Mouse (Mus musculus): ENCODE measurements around the gene Ube2h. TPM values are rescaled to one million over a fixed set of nuclear protein-coding genes. Genes with fewer than 3 reads are reported as not detected.
"Not testable (repeated sequence)": the region's sequence is repeated elsewhere in the genome, so short reads cannot be mapped to it uniquely, and the experiment has no call there.

Ube2h gene
- polyA plus RNA-seq, 1 experiment from 2014 or later = 60.5 TPM

DNA sequence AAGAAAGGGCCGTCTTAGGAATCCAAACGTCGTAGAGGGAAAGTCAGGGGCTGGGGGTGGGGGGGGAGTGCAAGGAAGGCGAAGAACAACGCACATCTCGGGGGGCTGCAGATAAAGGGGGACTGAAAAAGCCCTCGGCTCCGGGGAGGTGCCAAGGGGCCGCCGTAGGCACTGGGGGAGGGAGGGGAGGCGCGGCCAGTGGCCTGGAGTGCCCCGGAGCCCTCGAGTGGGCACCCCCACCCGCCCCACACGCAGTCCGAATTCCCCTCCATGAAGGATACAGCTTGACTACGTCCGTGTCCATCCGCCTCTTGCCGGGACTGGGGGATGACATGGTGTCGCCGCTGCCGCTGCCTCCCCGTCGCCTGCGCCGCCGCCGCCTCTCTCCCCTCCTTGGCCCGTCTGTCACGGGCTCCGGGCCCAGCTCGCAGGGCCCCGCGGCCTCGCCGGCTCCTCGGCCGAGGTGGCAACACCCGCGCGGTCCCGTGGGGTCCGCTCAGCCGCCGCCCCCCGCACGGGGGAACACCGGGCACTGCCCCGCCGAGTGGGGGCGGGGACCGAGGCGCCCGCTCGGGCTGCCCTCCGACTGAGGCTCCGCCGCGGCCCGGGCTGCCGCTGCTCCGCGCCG is 454 bp downstream of the Ube2h start:
- peak overlapping the region; percentile 87 for H3K4me2 ChIP-seq (replicated peaks; ENCODE audit: low read depth, low read length)
- H3K4me3 ChIP-seq (ENCODE audit: low read depth, low read length) = peak overlapping the region; percentile 71
- not testable (repeated sequence) for H3K27me3 ChIP-seq (ENCODE audit: control insufficient read depth, insufficient read depth, low read length); H3K9me3 ChIP-seq (ENCODE audit: control insufficient read depth, low read depth, low read length); H3K36me3 ChIP-seq (ENCODE audit: control insufficient read depth, insufficient read depth, low read length)
- H3K27ac ChIP-seq (ENCODE audit: low read length) = peak overlapping the region; percentile 87
- peak overlapping the region; percentile 73 for H3K9ac ChIP-seq (replicated peaks; ENCODE audit: low read depth, low read length)
- peak; percentile 0; the same call in 1 of the 2 replicates for ATAC-seq (ENCODE audit: insufficient number of reproducible peaks, insufficient read depth, low FRiP score, low read depth)
- H3K4me1 ChIP-seq (ENCODE audit: control insufficient read depth, insufficient read depth, low read length) = peaks cover 39% of the 10 kb centered on the region
- under 1% methylated on average over 33 of the region's 66 CpGs for WGBS

GRCm38 (mm10) chr6:30302781-30303631 is 1.3 kb downstream of the Ube2h start:
- H3K36me3 ChIP-seq (ENCODE audit: control insufficient read depth, insufficient read depth, low read length) = peaks cover 3% of the 10 kb centered on the region; the same call in 1 of the 2 replicates
- ATAC-seq (ENCODE audit: insufficient number of reproducible peaks, insufficient read depth, low FRiP score, low read depth) = no peak
- peak overlapping the region; percentile 87 for H3K4me2 ChIP-seq (replicated peaks; ENCODE audit: low read depth, low read length)
- H3K4me1 ChIP-seq (ENCODE audit: control insufficient read depth, insufficient read depth, low read length) = peaks cover 34% of the 10 kb centered on the region
- H3K9me3 ChIP-seq (ENCODE audit: control insufficient read depth, low read depth, low read length) = no peaks in the 10 kb centered on the region
- WGBS = 2% methylated on average over 11 of the region's 11 CpGs
- H3K27me3 ChIP-seq (ENCODE audit: control insufficient read depth, insufficient read depth, low read length) = no peaks in the 10 kb centered on the region
- peak overlapping the region; percentile 71 for H3K4me3 ChIP-seq (ENCODE audit: low read depth, low read length)
- peak overlapping the region; percentile 87 for H3K27ac ChIP-seq (ENCODE audit: low read length)
- peak overlapping the region; percentile 73 for H3K9ac ChIP-seq (replicated peaks; ENCODE audit: low read depth, low read length)

- H3K27ac ChIP-seq (ENCODE audit: low read length) = no peak overlapping the region; the same call in 1 of the 2 replicates
- H3K27me3 ChIP-seq (ENCODE audit: control insufficient read depth, insufficient read depth, low read length) = no peaks in the 10 kb centered on the region
- peaks cover 28% of the 10 kb centered on the region for H3K4me1 ChIP-seq (ENCODE audit: control insufficient read depth, insufficient read depth, low read length)
- peak overlapping the region; percentile 87 for H3K4me2 ChIP-seq (replicated peaks; ENCODE audit: low read depth, low read length)
- H3K4me3 ChIP-seq (ENCODE audit: low read depth, low read length) = peak overlapping the region; percentile 71
- ATAC-seq (ENCODE audit: insufficient number of reproducible peaks, insufficient read depth, low FRiP score, low read depth) = no peak
- no peaks in the 10 kb centered on the region for H3K9me3 ChIP-seq (ENCODE audit: control insufficient read depth, low read depth, low read length)
- H3K36me3 ChIP-seq (ENCODE audit: control insufficient read depth, insufficient read depth, low read length) = peaks cover 8% of the 10 kb centered on the region; the same call in 1 of the 2 replicates
- 8% methylated on average over 4 of the region's 4 CpGs for WGBS
- peak overlapping the region; percentile 73 for H3K9ac ChIP-seq (replicated peaks; ENCODE audit: low read depth, low read length)
These were observed 2.2 kb downstream of the Ube2h start for GRCm38 (mm10) chr6:30302156-30302555.

- 9% methylated on average over 7 of the region's 7 CpGs for WGBS
- H3K36me3 ChIP-seq (ENCODE audit: control insufficient read depth, insufficient read depth, low read length) = peaks cover 8% of the 10 kb centered on the region; the same call in 1 of the 2 replicates
- H3K27me3 ChIP-seq (ENCODE audit: control insufficient read depth, insufficient read depth, low read length) = no peaks in the 10 kb centered on the region
- peak overlapping the region; percentile 71 for H3K4me3 ChIP-seq (ENCODE audit: low read depth, low read length)
- H3K4me2 ChIP-seq (replicated peaks; ENCODE audit: low read depth, low read length) = peak overlapping the region; percentile 87
- no peak for ATAC-seq (ENCODE audit: insufficient number of reproducible peaks, insufficient read depth, low FRiP score, low read depth)
- H3K4me1 ChIP-seq (ENCODE audit: control insufficient read depth, insufficient read depth, low read length) = peaks cover 28% of the 10 kb centered on the region
- no peaks in the 10 kb centered on the region for H3K9me3 ChIP-seq (ENCODE audit: control insufficient read depth, low read depth, low read length)
- H3K9ac ChIP-seq (replicated peaks; ENCODE audit: low read depth, low read length) = no peak overlapping the region
- H3K27ac ChIP-seq (ENCODE audit: low read length) = peak overlapping the region; percentile 87
These were observed 3.4 kb downstream of the Ube2h start for GRCm38 (mm10) chr6:30300901-30301300.

DNA sequence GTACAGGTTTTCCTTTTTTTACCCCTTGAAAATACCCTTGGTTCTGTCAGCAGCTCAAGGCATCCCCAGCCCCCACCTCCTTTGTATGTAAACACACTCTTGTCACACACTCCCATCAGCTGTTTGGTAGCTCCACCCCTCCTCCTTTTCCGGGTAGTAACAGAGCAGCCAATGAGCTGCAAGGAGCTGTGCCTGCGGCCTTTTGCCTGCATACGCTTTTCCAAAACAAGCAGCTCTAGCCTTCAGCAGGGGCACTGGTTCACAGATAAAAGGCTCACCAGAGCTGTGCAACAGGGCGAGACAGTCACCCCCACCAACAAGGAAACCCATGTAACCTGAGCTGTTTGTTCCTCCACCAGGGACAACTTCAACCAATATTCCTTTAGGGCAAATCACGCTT is 4.0 kb downstream of the Ube2h start:
- H3K4me1 ChIP-seq (ENCODE audit: control insufficient read depth, insufficient read depth, low read length) = peaks cover 28% of the 10 kb centered on the region
- peak; percentile 86 for ATAC-seq (ENCODE audit: insufficient number of reproducible peaks, insufficient read depth, low FRiP score, low read depth)
- WGBS = 3% methylated on average over 5 of the region's 5 CpGs
- H3K36me3 ChIP-seq (ENCODE audit: control insufficient read depth, insufficient read depth, low read length) = peaks cover 12% of the 10 kb centered on the region; the same call in 1 of the 2 replicates
- H3K27me3 ChIP-seq (ENCODE audit: control insufficient read depth, insufficient read depth, low read length) = no peaks in the 10 kb centered on the region
- peak overlapping the region; percentile 87 for H3K4me2 ChIP-seq (replicated peaks; ENCODE audit: low read depth, low read length)
- no peaks in the 10 kb centered on the region for H3K9me3 ChIP-seq (ENCODE audit: control insufficient read depth, low read depth, low read length)
- H3K4me3 ChIP-seq (ENCODE audit: low read depth, low read length) = peak overlapping the region; percentile 71
- no peak overlapping the region for H3K9ac ChIP-seq (replicated peaks; ENCODE audit: low read depth, low read length)
- H3K27ac ChIP-seq (ENCODE audit: low read length) = peak overlapping the region; percentile 87

GRCm38 (mm10) chr6:30299683-30300082 is 4.7 kb downstream of the Ube2h start:
- peaks cover 28% of the 10 kb centered on the region for H3K4me1 ChIP-seq (ENCODE audit: control insufficient read depth, insufficient read depth, low read length)
- 77% methylated on average over 5 of the region's 5 CpGs for WGBS
- no peaks in the 10 kb centered on the region for H3K9me3 ChIP-seq (ENCODE audit: control insufficient read depth, low read depth, low read length)
- H3K9ac ChIP-seq (replicated peaks; ENCODE audit: low read depth, low read length) = no peak overlapping the region
- peaks cover 12% of the 10 kb centered on the region; the same call in 1 of the 2 replicates for H3K36me3 ChIP-seq (ENCODE audit: control insufficient read depth, insufficient read depth, low read length)
- no peaks in the 10 kb centered on the region for H3K27me3 ChIP-seq (ENCODE audit: control insufficient read depth, insufficient read depth, low read length)
- no peak overlapping the region; the same call in 1 of the 2 replicates for H3K27ac ChIP-seq (ENCODE audit: low read length)
- H3K4me3 ChIP-seq (ENCODE audit: low read depth, low read length) = no peak overlapping the region
- no peak for ATAC-seq (ENCODE audit: insufficient number of reproducible peaks, insufficient read depth, low FRiP score, low read depth)
- H3K4me2 ChIP-seq (replicated peaks; ENCODE audit: low read depth, low read length) = no peak overlapping the region

DNA sequence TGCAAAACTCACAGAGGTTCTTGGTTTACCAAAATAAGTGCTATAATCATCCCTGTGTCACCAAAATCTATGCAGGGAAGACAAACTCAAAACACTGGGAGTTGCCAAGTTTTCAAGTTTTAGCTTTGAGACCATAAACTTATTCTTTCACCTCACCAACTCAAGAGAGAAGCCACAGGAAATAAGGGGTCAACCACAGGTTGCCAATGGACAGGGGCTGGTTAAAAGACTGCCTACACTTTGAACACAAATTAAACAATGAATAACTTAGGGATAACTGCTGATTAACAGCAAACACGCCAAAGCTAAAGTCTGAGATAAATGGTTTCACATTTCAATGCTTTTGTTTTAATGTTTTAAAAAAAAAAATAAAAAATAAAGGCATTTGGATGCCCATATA is 5.2 kb downstream of the Ube2h start:
- Histone ChIP-seq H3K9ac (replicated peaks; ENCODE audit: low read depth, low read length) (no peak overlapping the region), H3K27ac (ENCODE audit: low read length) (no peak overlapping the region), H3K9me3 (ENCODE audit: control insufficient read depth, low read depth, low read length) (no peaks in the 10 kb centered on the region), H3K4me3 (ENCODE audit: low read depth, low read length) (no peak overlapping the region), H3K27me3 (ENCODE audit: control insufficient read depth, insufficient read depth, low read length) (no peaks in the 10 kb centered on the region), H3K36me3 (ENCODE audit: control insufficient read depth, insufficient read depth, low read length) (peaks cover 12% of the 10 kb centered on the region; the same call in 1 of the 2 replicates), H3K4me2 (replicated peaks; ENCODE audit: low read depth, low read length) (no peak overlapping the region), H3K4me1 (ENCODE audit: control insufficient read depth, insufficient read depth, low read length) (peaks cover 28% of the 10 kb centered on the region)
- WGBS = 51% methylated on average over 1 of the region's 1 CpGs
- ATAC-seq (ENCODE audit: insufficient number of reproducible peaks, insufficient read depth, low FRiP score, low read depth) = no peak

DNA sequence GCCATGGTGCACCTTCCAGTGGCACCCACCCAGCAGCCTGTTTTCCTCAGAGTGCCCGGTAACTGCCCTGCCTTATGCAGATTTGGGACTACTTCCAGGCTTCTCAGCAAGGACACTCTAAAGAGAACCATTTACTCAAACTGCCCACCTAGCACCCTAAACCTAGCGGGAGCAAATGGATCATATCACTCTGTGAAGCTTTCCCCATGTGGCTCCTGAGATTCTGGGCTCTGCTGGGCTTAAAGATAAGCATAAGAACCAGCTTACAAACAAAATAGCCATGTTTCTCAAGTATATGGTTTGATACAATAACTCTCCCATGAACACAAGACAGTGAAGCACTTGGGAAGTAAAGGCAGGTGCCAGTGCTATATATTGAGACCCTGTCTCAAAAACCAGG is 11.8 kb downstream of the Ube2h start:
- Histone ChIP-seq H3K36me3 (ENCODE audit: control insufficient read depth, insufficient read depth, low read length) (peaks cover 18% of the 10 kb centered on the region), H3K4me3 (ENCODE audit: low read depth, low read length) (no peak overlapping the region), H3K9me3 (ENCODE audit: control insufficient read depth, low read depth, low read length) (no peaks in the 10 kb centered on the region), H3K4me1 (ENCODE audit: control insufficient read depth, insufficient read depth, low read length) (no peaks in the 10 kb centered on the region), H3K9ac (replicated peaks; ENCODE audit: low read depth, low read length) (no peak overlapping the region), H3K27me3 (ENCODE audit: control insufficient read depth, insufficient read depth, low read length) (no peaks in the 10 kb centered on the region), H3K4me2 (replicated peaks; ENCODE audit: low read depth, low read length) (no peak overlapping the region), H3K27ac (ENCODE audit: low read length) (no peak overlapping the region)
- WGBS = 88% methylated on average over 2 of the region's 2 CpGs
- no peak for ATAC-seq (ENCODE audit: insufficient number of reproducible peaks, insufficient read depth, low FRiP score, low read depth)
